Mouse (Mus musculus): ENCODE results near the gene Tha1. TPM values are rescaled to one million over a fixed set of nuclear protein-coding genes. Genes with fewer than 3 reads are reported as not detected.

Gene Tha1
- total and polyA plus RNA-seq, 3 experiments: not detected

DNA sequence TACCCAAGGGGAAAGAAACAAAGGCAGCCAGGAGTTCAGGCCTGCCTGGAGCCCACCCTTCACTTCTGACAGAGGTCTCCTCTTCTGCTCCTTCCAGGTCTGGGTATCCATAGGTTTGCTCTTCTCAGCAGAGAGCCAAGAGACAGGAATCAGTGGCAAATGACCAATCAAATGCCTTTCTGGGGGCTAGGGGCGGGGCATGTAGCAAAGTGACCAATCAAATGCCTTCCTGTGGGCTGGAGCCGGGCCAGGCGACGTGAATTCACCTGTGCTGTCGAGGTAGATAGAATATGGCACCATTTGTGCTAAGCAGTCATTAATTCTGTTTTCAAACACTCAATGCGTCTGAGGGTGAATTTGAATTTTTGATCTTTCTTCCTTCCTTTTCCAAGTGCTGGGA, 18.9 kb upstream of the Tha1 start:
- no peak for DNase-seq (ENCODE audit: low spot score)
- no peaks in the 10 kb centered on the region for H3K36me3 ChIP-seq (replicated peaks)
- H3K4me3 ChIP-seq (ENCODE audit: low read depth, low read length): no peak overlapping the region
- ATAC-seq (ENCODE audit: extremely low read depth, insufficient number of reproducible peaks, low FRiP score, poor library complexity, severe bottlenecking): no peak
- no peaks in the 10 kb centered on the region for H3K4me1 ChIP-seq (ENCODE audit: insufficient read depth, low read depth, low read length)
- H3K9me3 ChIP-seq (replicated peaks): no peaks in the 10 kb centered on the region
- no peak for TF ChIP-seq CTCF (IDR thresholded peaks at IDR 0.05; ENCODE audit: low read depth, low read length)
- no peak for TF ChIP-seq GATA1 (IDR thresholded peaks at IDR 0.05; ENCODE audit: borderline replicate concordance, low read length)
- TF ChIP-seq TAL1 (conservative IDR thresholded peaks at IDR 0.05; ENCODE audit: low read depth, low read length): no peak
- no peak for TF ChIP-seq GATA2 (IDR thresholded peaks at IDR 0.05; ENCODE audit: borderline replicate concordance, low read depth, low read length)
- no peak for TF ChIP-seq POLR2AphosphoS5 (IDR thresholded peaks at IDR 0.05; ENCODE audit: insufficient replicate concordance, low read depth, low read length)
- H3K27me3 ChIP-seq (ENCODE audit: insufficient read depth, low read length): peaks cover 49% of the 10 kb centered on the region

DNA sequence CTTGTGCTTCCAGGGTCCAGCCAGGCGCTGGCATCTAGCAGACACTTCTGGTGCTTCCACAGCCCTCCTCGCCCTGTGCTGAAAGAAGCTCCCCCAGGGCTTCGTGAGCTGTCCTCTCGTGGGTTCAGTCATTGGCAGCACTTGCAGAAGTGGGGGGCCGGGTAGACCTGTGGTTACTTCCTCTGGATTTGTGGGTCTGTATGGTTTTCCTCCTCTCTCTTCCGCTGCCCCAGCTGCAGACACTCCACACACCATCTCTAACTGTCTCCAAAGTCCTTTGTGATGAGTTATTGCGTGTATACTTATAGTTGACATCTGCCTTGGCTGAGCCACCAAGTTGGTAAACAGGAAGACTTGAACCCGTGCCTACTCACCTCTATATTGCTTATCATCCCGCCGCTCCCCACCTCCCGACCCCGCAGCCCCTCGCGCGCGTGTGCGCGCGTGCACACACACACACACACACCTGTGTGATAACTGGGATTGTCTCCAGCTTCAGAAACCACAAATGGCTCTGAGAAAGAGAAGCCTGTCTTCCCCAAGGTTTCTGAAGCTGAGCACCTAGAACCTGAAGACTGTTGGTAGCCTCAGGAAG, 18.4 kb upstream of the Tha1 start:
- Histone ChIP-seq H3K4me3 (ENCODE audit: low read depth, low read length) (no peak overlapping the region), H3K9me3 (replicated peaks) (no peaks in the 10 kb centered on the region), H3K4me1 (ENCODE audit: insufficient read depth, low read depth, low read length) (no peaks in the 10 kb centered on the region), H3K36me3 (replicated peaks) (no peaks in the 10 kb centered on the region), H3K27me3 (ENCODE audit: insufficient read depth, low read length) (peaks cover 54% of the 10 kb centered on the region)
- DNase-seq (ENCODE audit: low spot score) (no peak), ATAC-seq (ENCODE audit: extremely low read depth, insufficient number of reproducible peaks, low FRiP score, poor library complexity, severe bottlenecking) (no peak)
- no peak for TF ChIP-seq GATA1 (IDR thresholded peaks at IDR 0.05; ENCODE audit: borderline replicate concordance, low read length)
- no peak for TF ChIP-seq TAL1 (conservative IDR thresholded peaks at IDR 0.05; ENCODE audit: low read depth, low read length)
- TF ChIP-seq GATA2 (IDR thresholded peaks at IDR 0.05; ENCODE audit: borderline replicate concordance, low read depth, low read length): no peak
- no peak for TF ChIP-seq CTCF (IDR thresholded peaks at IDR 0.05; ENCODE audit: low read depth, low read length)
- TF ChIP-seq POLR2AphosphoS5 (IDR thresholded peaks at IDR 0.05; ENCODE audit: insufficient replicate concordance, low read depth, low read length): no peak

DNA sequence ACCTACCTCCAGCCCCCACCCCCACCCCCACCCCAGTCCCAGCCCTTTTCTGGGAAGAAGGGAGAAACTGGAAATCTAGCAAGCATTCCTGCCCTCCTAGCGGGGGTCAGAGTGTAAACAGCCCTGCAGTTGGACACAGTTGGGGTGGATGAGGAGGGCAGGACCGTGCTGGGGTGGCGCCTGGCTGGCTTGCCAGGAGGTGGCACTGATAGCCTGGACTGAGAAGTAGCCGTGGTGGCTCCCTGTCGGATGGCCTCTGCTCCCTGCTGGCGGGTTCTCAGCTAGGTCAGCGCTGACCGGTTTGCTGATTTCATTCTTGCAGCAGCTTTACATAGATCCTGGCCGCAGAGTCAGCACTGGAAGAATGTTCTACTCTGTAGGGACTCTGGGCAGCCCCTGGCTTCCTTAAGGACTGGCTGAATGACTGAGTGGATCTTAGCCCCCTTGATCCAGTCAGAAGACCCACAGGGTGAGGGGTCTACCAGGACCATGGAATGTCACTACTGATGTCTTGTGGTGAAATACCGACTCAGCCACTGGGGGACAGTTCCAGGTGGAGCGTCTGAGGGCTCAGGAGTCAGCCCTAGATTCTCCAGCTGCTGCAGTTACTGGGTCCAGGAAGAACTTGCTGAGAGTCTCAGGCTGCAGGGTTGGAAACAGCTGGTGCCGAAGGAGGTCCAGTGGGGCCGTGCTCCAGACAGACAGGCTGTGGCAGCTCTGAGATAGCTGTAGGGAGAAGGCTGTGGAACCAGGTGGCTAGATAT, 17.4 kb upstream of the Tha1 start:
- ATAC-seq (ENCODE audit: extremely low read depth, insufficient number of reproducible peaks, low FRiP score, poor library complexity, severe bottlenecking): no peak
- Histone ChIP-seq H3K27me3 (ENCODE audit: insufficient read depth, low read length) (peaks cover 57% of the 10 kb centered on the region), H3K36me3 (replicated peaks) (no peaks in the 10 kb centered on the region), H3K4me1 (ENCODE audit: insufficient read depth, low read depth, low read length) (no peaks in the 10 kb centered on the region), H3K4me3 (ENCODE audit: low read depth, low read length) (no peak overlapping the region), H3K9me3 (replicated peaks) (no peaks in the 10 kb centered on the region)
- DNase-seq (ENCODE audit: low spot score): no peak
- TF ChIP-seq GATA1 (IDR thresholded peaks at IDR 0.05; ENCODE audit: borderline replicate concordance, low read length): no peak

DNA sequence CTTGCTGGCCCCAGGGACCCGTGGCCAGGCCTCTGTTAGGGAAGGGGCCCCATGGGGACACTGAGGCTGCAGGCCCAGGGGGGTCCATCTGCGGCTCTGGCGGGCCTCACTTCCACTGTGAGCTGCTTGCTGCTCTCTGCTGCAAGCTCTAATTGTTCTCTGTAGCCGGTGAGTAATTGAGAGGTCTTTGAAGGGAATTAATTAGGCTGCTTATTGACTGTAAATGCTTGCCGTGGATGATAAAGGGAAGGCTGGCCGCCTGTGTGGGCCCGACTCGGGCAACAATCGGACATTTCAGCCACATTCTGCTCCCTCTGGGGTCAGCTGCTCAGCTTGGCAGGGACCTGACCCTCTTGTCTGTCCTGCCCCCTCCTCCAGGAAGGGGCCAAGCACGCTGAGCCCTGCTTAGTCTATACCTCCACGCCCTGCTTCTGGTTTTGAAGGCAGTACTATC, 16.6 kb upstream of the Tha1 start:
- H3K27me3 ChIP-seq (ENCODE audit: insufficient read depth, low read length): peaks cover 57% of the 10 kb centered on the region
- no peaks in the 10 kb centered on the region for H3K9me3 ChIP-seq (replicated peaks)
- H3K4me3 ChIP-seq (ENCODE audit: low read depth, low read length): no peak overlapping the region
- no peak for ATAC-seq (ENCODE audit: extremely low read depth, insufficient number of reproducible peaks, low FRiP score, poor library complexity, severe bottlenecking)
- DNase-seq (ENCODE audit: low spot score): no peak
- TF ChIP-seq GATA2 (IDR thresholded peaks at IDR 0.05; ENCODE audit: borderline replicate concordance, low read depth, low read length): no peak
- no peak for TF ChIP-seq CTCF (IDR thresholded peaks at IDR 0.05; ENCODE audit: low read depth, low read length)
- TF ChIP-seq TAL1 (conservative IDR thresholded peaks at IDR 0.05; ENCODE audit: low read depth, low read length): no peak
- no peak for TF ChIP-seq GATA1 (IDR thresholded peaks at IDR 0.05; ENCODE audit: borderline replicate concordance, low read length)
- TF ChIP-seq POLR2AphosphoS5 (IDR thresholded peaks at IDR 0.05; ENCODE audit: insufficient replicate concordance, low read depth, low read length): no peak
- H3K36me3 ChIP-seq (replicated peaks): no peaks in the 10 kb centered on the region
- no peaks in the 10 kb centered on the region for H3K4me1 ChIP-seq (ENCODE audit: insufficient read depth, low read depth, low read length)

DNA sequence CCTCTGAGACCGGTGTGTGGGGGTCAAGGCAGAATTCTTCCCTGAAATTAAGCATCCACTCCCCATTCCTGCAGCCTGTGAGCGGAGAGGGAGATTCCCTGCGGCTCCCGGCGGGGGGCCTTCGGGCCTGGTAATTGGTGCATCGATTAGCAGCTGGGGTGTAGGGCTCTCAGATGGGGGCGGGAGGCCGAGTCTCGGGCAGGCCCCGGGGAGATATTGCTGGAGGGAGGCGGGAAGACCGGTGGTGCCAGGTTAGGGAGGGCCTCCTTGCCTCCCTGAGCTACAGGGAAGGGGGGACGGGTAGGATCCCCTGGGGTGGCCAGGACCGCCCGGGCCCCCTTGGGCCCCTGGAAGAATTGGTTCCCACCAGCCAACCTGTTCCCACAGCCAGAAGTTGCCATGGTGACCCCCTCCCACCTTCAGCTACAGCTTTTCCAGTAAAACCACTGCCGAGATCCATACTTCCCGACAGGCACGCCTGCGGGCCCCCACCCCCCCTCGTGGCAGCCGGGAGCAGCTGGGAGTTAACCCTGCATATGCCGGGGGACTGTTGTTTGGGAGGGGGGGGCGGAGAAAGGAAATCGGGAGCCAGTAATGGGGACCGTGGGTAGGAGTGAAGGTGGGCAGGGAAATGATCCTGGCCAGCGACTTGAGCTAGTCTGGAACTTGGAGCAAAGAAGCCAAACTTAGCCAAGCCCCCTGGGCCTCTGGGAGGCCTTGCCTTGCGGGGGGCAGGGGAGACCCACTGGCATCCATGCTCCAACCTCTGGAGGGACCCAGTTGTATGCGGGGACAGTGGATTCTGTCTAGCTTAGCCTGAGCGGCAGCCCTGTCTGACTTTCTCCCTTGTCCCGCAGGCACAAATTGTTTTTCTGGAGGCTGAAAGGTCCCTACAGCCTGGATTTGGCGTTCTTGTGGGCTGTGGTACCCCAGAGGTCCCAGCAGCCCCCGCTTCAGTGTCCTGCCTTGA, 15.9 kb upstream of the Tha1 start:
- H3K4me3 ChIP-seq (ENCODE audit: low read depth, low read length): no peak overlapping the region
- no peak for ATAC-seq (ENCODE audit: extremely low read depth, insufficient number of reproducible peaks, low FRiP score, poor library complexity, severe bottlenecking)
- H3K36me3 ChIP-seq (replicated peaks): no peaks in the 10 kb centered on the region
- no peak for DNase-seq (ENCODE audit: low spot score)
- TF ChIP-seq GATA1 (IDR thresholded peaks at IDR 0.05; ENCODE audit: borderline replicate concordance, low read length): no peak
- no peak for TF ChIP-seq CTCF (IDR thresholded peaks at IDR 0.05; ENCODE audit: low read depth, low read length)
- TF ChIP-seq GATA2 (IDR thresholded peaks at IDR 0.05; ENCODE audit: borderline replicate concordance, low read depth, low read length): no peak
- no peak for TF ChIP-seq POLR2AphosphoS5 (IDR thresholded peaks at IDR 0.05; ENCODE audit: insufficient replicate concordance, low read depth, low read length)
- TF ChIP-seq TAL1 (conservative IDR thresholded peaks at IDR 0.05; ENCODE audit: low read depth, low read length): no peak
- H3K4me1 ChIP-seq (ENCODE audit: insufficient read depth, low read depth, low read length): no peaks in the 10 kb centered on the region
- peaks cover 64% of the 10 kb centered on the region for H3K27me3 ChIP-seq (ENCODE audit: insufficient read depth, low read length)
- no peaks in the 10 kb centered on the region for H3K9me3 ChIP-seq (replicated peaks)
